Mouse (Mus musculus) limb, embryonic 14.5 days (tissue): ENCODE results near the gene Zscan2. TPM values are rescaled to one million over a fixed set of nuclear protein-coding genes. Genes with fewer than 3 reads are reported as not detected.
A peak's percentile ranks its signal among the peaks of the same experiment; 100 is the strongest.

Experiments
- ATAC-seq: fragments of 200-750 bp; cut with Nextera tagmentation; 2 replicates; pipeline ENCODE4 v1.8.0; 2017; ENCODE audit warnings: low read depth, moderate number of reproducible peaks, moderate TSS enrichment; ENCODE audit not compliant: low FRiP score
- DNase-seq: peaks from one replicate; pipeline ENCODE4 v3.0.0-alpha.2; 2015; ENCODE audit warnings: low spot score
- H3K27ac ChIP-seq: fragments of 300-500 bp; sonication (generic); replicated peaks from 2 replicates; pipeline ENCODE4 v1.5.1; 2014; ENCODE audit warnings: low read depth, mild to moderate bottlenecking, low read length, moderate library complexity, mixed read lengths
- H3K27me3 ChIP-seq: fragments of 300-500 bp; sonication (generic); 2 replicates; pipeline ENCODE4 v1.6.1; 2014; ENCODE audit warnings: low read length, mixed read lengths; ENCODE audit not compliant: control insufficient read depth, insufficient read depth
- H3K36me3 ChIP-seq: fragments of 300-500 bp; sonication (generic); 2 replicates; pipeline ENCODE4 v1.6.1; 2014; ENCODE audit warnings: mild to moderate bottlenecking, low read length, moderate library complexity, mixed read lengths; ENCODE audit not compliant: control insufficient read depth, insufficient read depth
- H3K4me1 ChIP-seq: fragments of 300-500 bp; sonication (generic); 2 replicates; pipeline ENCODE4 v1.6.1; 2014; ENCODE audit warnings: antibody characterized with exemption, low read length, mixed read lengths; ENCODE audit not compliant: control insufficient read depth, insufficient read depth
- H3K4me2 ChIP-seq: fragments of 300-500 bp; sonication (generic); replicated peaks from 2 replicates; pipeline ENCODE4 v1.6.1; 2014; ENCODE audit warnings: low read depth, mild to moderate bottlenecking, low read length, moderate library complexity; ENCODE audit not compliant: severe bottlenecking
- H3K4me3 ChIP-seq: fragments of 300-500 bp; sonication (generic); replicated peaks from 2 replicates; pipeline ENCODE4 v1.5.1; 2014; ENCODE audit warnings: low read length
- H3K9ac ChIP-seq: fragments of 300-500 bp; sonication (generic); 2 replicates; pipeline ENCODE4 v1.6.1; 2014; ENCODE audit warnings: mild to moderate bottlenecking, low read depth, low read length, moderate library complexity; ENCODE audit not compliant: severe bottlenecking
- H3K9me3 ChIP-seq: fragments of 300-500 bp; sonication (generic); 2 replicates; pipeline ENCODE4 v1.6.1; 2016; ENCODE audit warnings: low read length; ENCODE audit not compliant: control insufficient read depth
- POLR2A ChIP-seq: fragments of 200-500 bp; IDR thresholded peaks from 2 replicates; pipeline ENCODE4 v1.8.0; 2012; ENCODE audit warnings: inconsistent platforms, mild to moderate bottlenecking, moderate library complexity, borderline replicate concordance; ENCODE audit not compliant: insufficient read depth, insufficient read length; ENCODE audit errors: extremely low read depth
- WGBS: fragments of 180-500 bp; shearing (Covaris S2); extraction: QIAGEN DNeasy Blood & Tissue Kit; methylation state at CpG from one replicate; pipeline ENCODE4 v1.1.7; 2014; 5-methylcytosine and 5-hydroxymethylcytosine counted together
- polyA plus RNA-seq, 2 experiments: library from polyadenylated mRNA; depleted of rRNA in 1 of 2; stranded (reverse) in 1 of 2; unstranded in 1 of 2; fragments of >200 nt; fragmentation: Nextera tagmentation in 1 of 2; extraction: Ambion mirVana in 1 of 2; gene quantifications; 2 replicates each; pipeline versions ENCODE4 v1.2.1 to v1.2.3; 2012 to 2014

Zscan2 gene
- polyA plus RNA-seq (2012; rRNA removed) (17.3 and 19.8 TPM in 2 replicates), polyA plus RNA-seq (2014; fragmentation: Nextera tagmentation; extraction: Ambion mirVana) (2.7 and 2.8 TPM in 2 replicates)

- H3K27ac ChIP-seq = peak within 1 kb of the TSS; percentile 86
- H3K4me1 ChIP-seq = peaks cover 15% of the 10 kb centered on the region
- WGBS = under 1% methylated on average over 37 of the region's 40 CpGs
- H3K4me2 ChIP-seq = peak within 1 kb of the TSS; percentile 83
- peak; percentile 98 for DNase-seq
- peaks cover 24% of the 10 kb centered on the region for H3K36me3 ChIP-seq
- no peaks in the 10 kb centered on the region for H3K27me3 ChIP-seq
- peak within 1 kb of the TSS; percentile 72 for H3K4me3 ChIP-seq
- no peaks in the 10 kb centered on the region for H3K9me3 ChIP-seq
- H3K9ac ChIP-seq = peak within 1 kb of the TSS; percentile 87
- ATAC-seq = peak; percentile 99
- TF ChIP-seq POLR2A = 0 out of 2 replicates have a peak, but pooled peaks have one; percentile 36
Measured at GRCm38 (mm10) chr7:80860729-80861274, at the start of gene Zscan2. Gene Zscan2, plus strand, starts transcription at chr7:80860920.

GRCm38 (mm10) chr7:80813397-80813796 lies 47.3 kb upstream of the Zscan2 start:
- H3K27me3 ChIP-seq = no peaks in the 10 kb centered on the region

GRCm38 (mm10) chr7:80816641-80817040 lies 44.1 kb upstream of the Zscan2 start:
- 50% methylated on average over 5 of the region's 5 CpGs for WGBS
- Histone ChIP-seq H3K9ac (no peak overlapping the region), H3K27me3 (no peaks in the 10 kb centered on the region), H3K27ac (no peak overlapping the region), H3K4me2 (no peak overlapping the region), H3K4me1 (no peaks in the 10 kb centered on the region), H3K9me3 (no peaks in the 10 kb centered on the region), H3K4me3 (no peak overlapping the region), H3K36me3 (no peaks in the 10 kb centered on the region)
- ATAC-seq (no peak), DNase-seq (no peak)
- no peak for TF ChIP-seq POLR2A

More at GRCm38 (mm10) chr7:80813397-80813796, 47.3 kb upstream of the Zscan2 start:
- Histone ChIP-seq H3K9me3 (no peaks in the 10 kb centered on the region), H3K27ac (no peak overlapping the region), H3K4me3 (no peak overlapping the region), H3K4me1 (no peaks in the 10 kb centered on the region), H3K4me2 (no peak overlapping the region), H3K36me3 (no peaks in the 10 kb centered on the region), H3K9ac (no peak overlapping the region)
- ATAC-seq (no peak), DNase-seq (no peak)
- WGBS = 88% methylated on average over 4 of the region's 4 CpGs
- no peak for TF ChIP-seq POLR2A

GRCm38 (mm10) chr7:80820838-80821237 lies 39.9 kb upstream of the Zscan2 start:
- Histone ChIP-seq H3K4me3 (no peak overlapping the region), H3K4me2 (no peak overlapping the region), H3K9ac (no peak overlapping the region), H3K27ac (no peak overlapping the region), H3K4me1 (peaks cover 13% of the 10 kb centered on the region), H3K27me3 (no peaks in the 10 kb centered on the region), H3K36me3 (no peaks in the 10 kb centered on the region), H3K9me3 (no peaks in the 10 kb centered on the region)
- ATAC-seq (no peak), DNase-seq (no peak)
- no peak for TF ChIP-seq POLR2A
- 54% methylated on average over 4 of the region's 4 CpGs for WGBS

- no peaks in the 10 kb centered on the region for H3K9me3 ChIP-seq
- no peak overlapping the region for H3K27ac ChIP-seq
- no peak overlapping the region for H3K4me3 ChIP-seq
- no peak for DNase-seq
- peaks cover 16% of the 10 kb centered on the region for H3K4me1 ChIP-seq
- H3K9ac ChIP-seq = no peak overlapping the region
- TF ChIP-seq POLR2A = no peak
- no peak overlapping the region for H3K4me2 ChIP-seq
- no peak for ATAC-seq
- H3K27me3 ChIP-seq = no peaks in the 10 kb centered on the region
- no peaks in the 10 kb centered on the region for H3K36me3 ChIP-seq
- 68% methylated on average over 4 of the region's 4 CpGs for WGBS
Measured at GRCm38 (mm10) chr7:80823267-80823666, 37.5 kb upstream of the Zscan2 start.
